Mouse (Mus musculus): ENCODE results near the gene Letm1. TPM values are rescaled to one million over a fixed set of nuclear protein-coding genes. Genes with fewer than 3 reads are reported as not detected.

The Letm1 gene
- polyA plus RNA-seq, 1 experiment from 2014 or later, result 56.3 TPM

DNA sequence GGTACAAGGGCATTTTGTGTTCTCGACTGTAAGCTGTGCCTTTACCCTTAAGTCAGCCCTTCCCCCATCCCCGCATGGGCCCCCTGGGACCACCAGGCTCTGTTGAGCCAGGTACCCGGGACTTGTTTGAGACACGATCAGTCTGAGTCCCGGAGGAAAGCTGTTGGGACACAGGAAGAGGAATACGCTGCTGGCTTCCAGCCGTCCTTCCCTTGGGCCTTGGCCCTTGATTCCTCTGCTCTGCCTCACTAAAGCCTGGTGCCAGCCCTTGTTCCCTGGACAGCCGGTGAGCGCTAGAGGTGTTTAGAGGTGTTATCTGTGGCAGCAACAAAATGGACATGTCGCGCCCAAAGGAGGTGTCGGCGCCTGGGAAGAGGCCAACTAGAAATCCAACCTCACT is 82.6 kb downstream of the Letm1 start:
- Histone ChIP-seq H3K36me3 (replicated peaks) (no peaks in the 10 kb centered on the region), H3K4me3 (0 out of 2 replicates have a peak overlapping the region, but pooled peaks have one; percentile 16), H3K27me3 (replicated peaks; ENCODE audit: low read depth, poor library complexity, severe bottlenecking) (peaks cover 93% of the 10 kb centered on the region), H3K9me3 (no peaks in the 10 kb centered on the region), H3K4me1 (peaks cover 86% of the 10 kb centered on the region), H3K27ac (replicated peaks) (peak overlapping the region; percentile 0)
- WGBS, result 39% methylated on average over 13 of the region's 13 CpGs
- no peak for DNase-seq (ENCODE audit: low spot score)

GRCm38 (mm10) chr5:33698669-33699068 is 83.9 kb downstream of the Letm1 start:
- 77% methylated on average over 5 of the region's 5 CpGs for WGBS
- H3K4me1 ChIP-seq, result peaks cover 84% of the 10 kb centered on the region
- peak overlapping the region; percentile 61; the same call in 1 of the 2 replicates for H3K27ac ChIP-seq (replicated peaks)
- H3K9me3 ChIP-seq, result no peaks in the 10 kb centered on the region
- H3K36me3 ChIP-seq (replicated peaks), result no peaks in the 10 kb centered on the region
- no peak for DNase-seq (ENCODE audit: low spot score)
- peaks cover 96% of the 10 kb centered on the region for H3K27me3 ChIP-seq (replicated peaks; ENCODE audit: low read depth, poor library complexity, severe bottlenecking)
- no peak overlapping the region for H3K4me3 ChIP-seq

- WGBS, result 11% methylated on average over 13 of the region's 13 CpGs
- Histone ChIP-seq H3K36me3 (replicated peaks) (no peaks in the 10 kb centered on the region), H3K4me1 (peaks cover 88% of the 10 kb centered on the region), H3K9me3 (no peaks in the 10 kb centered on the region), H3K4me3 (no peak overlapping the region), H3K27me3 (replicated peaks; ENCODE audit: low read depth, poor library complexity, severe bottlenecking) (peaks cover 100% of the 10 kb centered on the region), H3K27ac (replicated peaks) (peak overlapping the region; percentile 61)
- no peak for DNase-seq (ENCODE audit: low spot score)
These were observed 84.6 kb downstream of the Letm1 start for GRCm38 (mm10) chr5:33697947-33698512.

GRCm38 (mm10) chr5:33697534-33697933 is 85.1 kb downstream of the Letm1 start:
- Histone ChIP-seq H3K9me3 (no peaks in the 10 kb centered on the region), H3K4me3 (no peak overlapping the region), H3K27ac (replicated peaks) (0 out of 2 replicates have a peak overlapping the region, but pooled peaks have one; percentile 25), H3K27me3 (replicated peaks; ENCODE audit: low read depth, poor library complexity, severe bottlenecking) (peaks cover 100% of the 10 kb centered on the region), H3K36me3 (replicated peaks) (no peaks in the 10 kb centered on the region), H3K4me1 (peaks cover 93% of the 10 kb centered on the region)
- 30% methylated on average over 1 of the region's 1 CpGs for WGBS
- DNase-seq (ENCODE audit: low spot score), result no peak

- peaks cover 91% of the 10 kb centered on the region for H3K4me1 ChIP-seq
- H3K27me3 ChIP-seq (replicated peaks; ENCODE audit: low read depth, poor library complexity, severe bottlenecking), result peaks cover 100% of the 10 kb centered on the region
These were observed 86.2 kb downstream of the Letm1 start for GRCm38 (mm10) chr5:33696430-33696829.

GRCm38 (mm10) chr5:33695718-33696121 is 86.9 kb downstream of the Letm1 start:
- under 1% methylated on average over 24 of the region's 24 CpGs for WGBS
- Histone ChIP-seq H3K4me3 (peak overlapping the region; percentile 64), H3K9me3 (no peaks in the 10 kb centered on the region), H3K4me1 (peaks cover 84% of the 10 kb centered on the region), H3K36me3 (replicated peaks) (no peaks in the 10 kb centered on the region), H3K27ac (replicated peaks) (peak overlapping the region; percentile 90), H3K27me3 (replicated peaks; ENCODE audit: low read depth, poor library complexity, severe bottlenecking) (peaks cover 100% of the 10 kb centered on the region)
- DNase-seq (ENCODE audit: low spot score), result no peak

More at GRCm38 (mm10) chr5:33696430-33696829, 86.2 kb downstream of the Letm1 start:
- no peaks in the 10 kb centered on the region for H3K9me3 ChIP-seq
- no peaks in the 10 kb centered on the region for H3K36me3 ChIP-seq (replicated peaks)
- DNase-seq (ENCODE audit: low spot score), result no peak
- peak overlapping the region; percentile 90 for H3K27ac ChIP-seq (replicated peaks)
- WGBS, result 49% methylated on average over 5 of the region's 5 CpGs
- H3K4me3 ChIP-seq, result 0 out of 2 replicates have a peak overlapping the region, but pooled peaks have one; percentile 6

GRCm38 (mm10) chr5:33694848-33695717 is 87.5 kb downstream of the Letm1 start:
- Histone ChIP-seq H3K27ac (replicated peaks) (peak overlapping the region; percentile 90), H3K4me1 (peaks cover 84% of the 10 kb centered on the region), H3K36me3 (replicated peaks) (no peaks in the 10 kb centered on the region), H3K9me3 (no peaks in the 10 kb centered on the region), H3K4me3 (peak overlapping the region; percentile 64), H3K27me3 (replicated peaks; ENCODE audit: low read depth, poor library complexity, severe bottlenecking) (peaks cover 100% of the 10 kb centered on the region)
- 1% methylated on average over 71 of the region's 71 CpGs for WGBS
- peak; percentile 81 for DNase-seq (ENCODE audit: low spot score)

GRCm38 (mm10) chr5:33694461-33694847 is 88.2 kb downstream of the Letm1 start:
- H3K4me3 ChIP-seq, result peak overlapping the region; percentile 64; the same call in 1 of the 2 replicates

DNA sequence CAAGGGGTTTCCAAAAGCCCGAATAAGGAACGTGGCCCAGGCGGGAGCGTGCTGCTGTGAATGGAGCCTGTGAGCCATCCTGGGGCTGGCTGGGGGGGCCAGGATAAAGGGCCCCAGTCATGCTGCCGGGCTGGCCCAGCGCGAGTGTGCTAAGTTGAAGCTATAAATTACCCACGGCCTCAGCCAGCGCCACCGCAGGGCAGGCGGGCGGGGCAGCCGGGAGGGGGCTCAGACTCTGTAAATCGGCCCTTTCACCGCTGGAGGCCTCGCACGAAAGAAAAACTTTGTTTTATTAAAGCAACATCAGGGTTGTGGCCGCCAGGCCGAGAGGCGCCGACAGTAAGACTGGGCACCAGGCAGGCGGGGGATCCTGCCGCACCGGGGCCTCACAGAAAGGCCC is 90.2 kb downstream of the Letm1 start:
- peaks cover 99% of the 10 kb centered on the region for H3K27me3 ChIP-seq (replicated peaks; ENCODE audit: low read depth, poor library complexity, severe bottlenecking)

More at GRCm38 (mm10) chr5:33694461-33694847, 88.2 kb downstream of the Letm1 start:
- peaks cover 100% of the 10 kb centered on the region for H3K27me3 ChIP-seq (replicated peaks; ENCODE audit: low read depth, poor library complexity, severe bottlenecking)
- no peak for DNase-seq (ENCODE audit: low spot score)
- H3K36me3 ChIP-seq (replicated peaks), result no peaks in the 10 kb centered on the region
- peak overlapping the region; percentile 90 for H3K27ac ChIP-seq (replicated peaks)
- 42% methylated on average over 9 of the region's 9 CpGs for WGBS
- H3K4me1 ChIP-seq, result peaks cover 84% of the 10 kb centered on the region
- no peaks in the 10 kb centered on the region for H3K9me3 ChIP-seq

DNA sequence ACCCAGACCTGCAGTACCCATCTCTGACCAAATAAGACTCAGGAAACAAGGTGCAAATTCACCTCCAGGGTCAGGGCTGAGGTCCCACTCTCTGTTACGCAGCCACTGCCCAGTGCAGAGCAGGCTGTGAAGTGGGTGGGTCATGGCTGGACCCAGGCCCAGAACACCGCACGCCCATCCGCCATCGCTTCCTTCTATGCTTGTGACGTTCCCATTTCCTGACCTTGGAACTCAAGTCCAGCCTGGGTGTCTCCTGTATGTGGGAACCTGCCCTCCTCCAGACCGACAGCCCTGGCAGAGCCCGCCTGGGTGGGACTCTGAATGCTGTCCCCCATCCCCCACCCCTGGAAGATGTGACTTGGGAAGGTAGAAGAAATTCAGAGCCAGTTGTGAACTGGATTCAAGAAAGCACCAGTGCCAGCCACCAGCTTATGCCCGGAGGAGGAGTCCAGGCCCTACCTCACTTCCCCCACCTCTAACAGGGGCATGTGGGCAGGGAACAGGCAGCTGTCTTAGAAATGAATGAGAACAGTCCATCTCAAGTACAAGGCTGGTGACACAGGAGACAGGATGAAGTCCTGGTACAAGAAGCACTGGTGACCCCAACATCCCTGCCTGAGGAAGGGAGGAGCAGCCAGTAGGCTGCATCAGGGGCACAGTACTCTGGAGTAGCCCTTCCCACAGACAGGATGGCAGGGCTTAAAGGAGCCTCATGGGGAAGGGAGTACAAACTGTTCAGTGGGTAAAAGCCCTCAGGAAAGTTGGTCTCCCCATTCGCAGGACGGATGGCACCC is 92.6 kb downstream of the Letm1 start:
- H3K27ac ChIP-seq (replicated peaks), result peak overlapping the region; percentile 78
- DNase-seq (ENCODE audit: low spot score), result no peak
- H3K9me3 ChIP-seq, result no peaks in the 10 kb centered on the region
- H3K4me1 ChIP-seq, result peaks cover 50% of the 10 kb centered on the region
- H3K4me3 ChIP-seq, result peak overlapping the region; percentile 33; the same call in 1 of the 2 replicates
- no peaks in the 10 kb centered on the region for H3K36me3 ChIP-seq (replicated peaks)
- 84% methylated on average over 11 of the region's 11 CpGs for WGBS
- peaks cover 96% of the 10 kb centered on the region for H3K27me3 ChIP-seq (replicated peaks; ENCODE audit: low read depth, poor library complexity, severe bottlenecking)

More for the DNA sequence above, 90.2 kb downstream of the Letm1 start:
- H3K4me1 ChIP-seq, result peaks cover 73% of the 10 kb centered on the region
- 4% methylated on average over 24 of the region's 24 CpGs for WGBS
- peak overlapping the region; percentile 72 for H3K27ac ChIP-seq (replicated peaks)
- H3K9me3 ChIP-seq, result no peaks in the 10 kb centered on the region
- peak overlapping the region; percentile 27 for H3K4me3 ChIP-seq
- peak; percentile 71 for DNase-seq (ENCODE audit: low spot score)
- no peaks in the 10 kb centered on the region for H3K36me3 ChIP-seq (replicated peaks)

All from embryonic facial prominence, embryonic 10.5 days (tissue).